Mouse (Mus musculus): ENCODE data around the gene Cdh22.

- no peak for TF ChIP-seq POLR2A (IDR thresholded peaks at IDR 0.05; ENCODE audit: insufficient read length, low read depth)
- TF ChIP-seq E2F4 (IDR thresholded peaks at IDR 0.05; ENCODE audit: insufficient read depth): no peak
Measured at GRCm38 (mm10) chr2:165182085-165182976, 52.3 kb downstream of the Cdh22 start.

Data from myocyte (in vitro differentiated cells).